Mouse (Mus musculus) retina, adult 2 months (tissue): ENCODE measurements around the gene Lmod1.

Experiments
- DNase-seq: peaks from one replicate; pipeline ENCODE4 v3.0.0-alpha.2; 2012; ENCODE audit warnings: low read depth, low spot score

The Lmod1 gene

GRCm38 (mm10) chr1:135410967-135411366 is 86.4 kb downstream of the Lmod1 start:
- DNase-seq: no peak

- no peak for DNase-seq
These were observed 87.5 kb downstream of the Lmod1 start for GRCm38 (mm10) chr1:135412130-135412529.

GRCm38 (mm10) chr1:135413996-135414395 is 89.4 kb downstream of the Lmod1 start:
- DNase-seq: no peak
